Mouse (Mus musculus) heart, adult 11 months (tissue): ENCODE measurements around the gene Gpr179.

Source experiments
- DNase-seq: peaks from one replicate; pipeline ENCODE4 v3.0.0; 2022

Gpr179 gene

DNA sequence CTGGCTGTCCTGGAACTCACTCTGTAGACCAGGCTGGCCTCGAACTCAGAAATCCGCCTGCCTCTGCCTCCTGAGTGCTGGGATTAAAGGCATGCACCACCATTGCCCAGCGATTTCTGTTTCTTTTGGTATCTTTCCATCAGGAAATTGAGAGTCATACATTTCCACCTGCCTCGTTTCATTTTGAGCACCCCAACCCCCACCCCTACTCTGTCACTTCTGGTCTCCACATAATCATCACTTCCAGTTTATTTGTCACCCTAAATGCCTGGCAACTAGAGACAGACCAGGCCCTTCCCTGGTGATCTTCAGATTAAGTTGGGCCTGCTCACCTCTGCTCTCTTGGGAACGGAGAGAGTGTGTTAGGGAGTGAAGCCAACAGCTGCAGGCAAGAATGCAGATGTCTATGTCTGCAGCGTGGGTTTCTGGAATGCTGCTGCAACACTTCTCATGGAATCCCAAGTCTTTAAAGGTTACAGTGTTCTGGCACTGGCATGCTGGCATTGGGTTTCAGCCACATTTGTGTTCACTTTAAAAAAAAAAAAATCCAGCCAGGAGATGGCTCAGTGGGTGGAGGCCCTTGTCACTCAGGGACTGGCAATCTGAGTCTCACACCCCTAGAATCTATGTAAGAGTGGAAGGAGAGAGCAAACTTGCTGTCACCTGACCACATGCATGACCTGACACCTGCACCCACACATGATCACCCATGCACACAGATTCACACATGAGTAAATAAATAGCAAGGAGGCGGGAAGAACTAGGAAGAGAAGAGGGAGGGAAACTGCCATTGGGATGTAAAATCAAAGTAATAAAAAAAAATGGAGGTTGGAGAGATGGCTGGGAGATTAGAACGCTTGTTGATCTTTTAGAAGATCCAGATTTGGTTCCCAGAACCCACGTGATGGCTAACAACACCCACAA, 65.8 kb downstream of the Gpr179 start:
- DNase-seq = no peak

GRCm38 (mm10) chr11:97284854-97285253, 67.0 kb downstream of the Gpr179 start:
- no peak for DNase-seq

DNA sequence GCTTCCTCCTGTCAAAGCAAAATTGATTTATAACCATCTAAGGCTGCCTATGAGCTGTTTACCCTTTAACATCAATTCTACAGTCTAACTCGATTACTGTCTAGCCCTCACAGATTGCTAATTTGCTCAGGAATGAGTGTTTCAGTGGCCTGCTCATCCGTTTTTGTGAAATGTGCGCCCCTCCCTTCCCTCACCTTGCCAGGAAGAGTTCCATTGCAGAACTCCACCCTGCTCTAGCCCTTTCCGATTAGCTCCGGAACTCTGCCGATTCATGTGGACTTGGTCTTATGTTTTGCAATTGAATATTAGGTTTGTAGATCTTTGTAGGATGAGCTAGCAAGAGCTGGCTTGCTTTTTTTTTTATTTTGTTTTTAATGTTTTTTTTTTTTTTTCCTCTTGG, 69.7 kb downstream of the Gpr179 start:
- no peak for DNase-seq
